Mouse (Mus musculus): Measurements from ENCODE around the gene Gm5592. TPM values are rescaled to one million over a fixed set of nuclear protein-coding genes. Genes with fewer than 3 reads are reported as not detected.

The Gm5592 gene
- not detected in 2 replicates for polyA plus RNA-seq (2012; rRNA removed)

GRCm38 (mm10) chr7:41153541-41153940 lies at the start of gene Gm5592:
Gene Gm5592, plus strand, starts transcription at chr7:41153841.

Other genes with a start within 250 kb of the Gm5592 start
- not detected in 2 replicates for gene 4930433I11Rik, start 166.3 kb upstream of the Gm5592 start, polyA plus RNA-seq (2012; rRNA removed)
- not detected in 2 replicates for gene Gm4884, start 121.1 kb upstream of the Gm5592 start, polyA plus RNA-seq (2012; rRNA removed)
- gene AI987944, start 239.5 kb downstream of the Gm5592 start, polyA plus RNA-seq (2012; rRNA removed), result 4.9 TPM in 2 replicates

All from central nervous system, embryonic 14 days (tissue).